Mouse (Mus musculus) urinary bladder, postnatal 25 days (tissue): ENCODE data around the gene Tbc1d22b.

Experiments
- DNase-seq: peaks from one replicate; pipeline ENCODE4 v3.0.0; 2022; ENCODE audit warnings: low spot score

The Tbc1d22b gene

DNA sequence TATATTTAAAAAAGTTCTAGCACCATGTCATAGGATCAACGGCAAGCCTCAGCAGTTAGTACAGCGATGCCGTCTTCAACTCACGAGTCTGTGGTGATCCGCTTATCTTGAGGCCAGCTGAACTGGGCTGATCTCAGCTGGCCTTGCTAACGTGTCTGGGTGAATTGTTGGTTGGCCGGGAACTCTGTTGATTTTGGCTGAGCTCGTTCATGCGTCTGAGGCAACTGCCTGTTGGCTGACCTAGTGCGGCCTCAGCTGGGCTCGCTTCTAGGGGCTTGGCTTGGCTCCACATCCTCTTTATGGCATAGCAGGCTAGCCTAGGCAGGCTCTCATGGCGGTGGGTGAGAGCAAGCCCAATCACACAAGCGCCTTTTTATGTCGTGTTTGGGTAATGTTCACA, 8.2 kb upstream of the Tbc1d22b start:
- peak; percentile 37 for DNase-seq

DNA sequence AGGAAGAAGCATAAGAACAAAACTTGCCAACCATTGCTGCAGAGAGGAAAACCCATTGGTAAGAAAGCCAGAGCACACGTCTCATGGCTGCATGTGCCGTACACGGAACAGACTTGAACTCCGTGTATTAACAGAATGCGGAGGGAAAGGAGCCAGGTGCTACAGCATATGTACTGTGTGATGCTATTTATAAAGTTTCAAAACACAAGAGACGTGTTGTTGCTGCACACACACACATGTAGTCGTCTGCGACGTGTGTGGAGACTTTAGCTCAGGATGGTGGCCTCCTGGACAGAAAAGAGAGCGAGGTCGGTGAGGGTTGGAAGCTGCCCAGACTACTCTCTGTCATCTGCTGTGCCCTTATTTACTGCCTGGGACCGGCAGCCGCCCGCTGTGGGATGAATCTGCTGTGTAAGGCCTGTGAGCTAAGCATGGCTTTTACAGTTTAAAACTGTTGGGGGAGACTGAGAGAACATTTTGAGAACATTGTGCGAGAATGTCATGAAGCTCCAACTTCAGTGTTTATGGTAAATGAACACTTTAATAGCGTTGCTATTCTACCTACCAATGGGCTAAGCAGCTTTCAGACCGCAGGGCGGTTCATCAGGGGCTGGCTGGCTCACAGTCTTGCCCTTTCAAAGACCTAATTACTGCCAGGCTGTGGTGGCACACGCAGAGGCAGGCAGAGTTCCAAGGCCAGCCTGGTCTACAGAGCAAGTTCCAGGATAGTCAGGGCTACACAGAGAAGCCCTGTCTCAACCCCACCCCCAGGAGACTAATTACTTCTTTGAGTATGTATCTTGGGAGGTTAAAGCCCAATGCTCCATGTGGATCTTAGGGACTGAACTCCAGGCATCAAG, 6.5 kb upstream of the Tbc1d22b start:
- DNase-seq = no peak

DNA sequence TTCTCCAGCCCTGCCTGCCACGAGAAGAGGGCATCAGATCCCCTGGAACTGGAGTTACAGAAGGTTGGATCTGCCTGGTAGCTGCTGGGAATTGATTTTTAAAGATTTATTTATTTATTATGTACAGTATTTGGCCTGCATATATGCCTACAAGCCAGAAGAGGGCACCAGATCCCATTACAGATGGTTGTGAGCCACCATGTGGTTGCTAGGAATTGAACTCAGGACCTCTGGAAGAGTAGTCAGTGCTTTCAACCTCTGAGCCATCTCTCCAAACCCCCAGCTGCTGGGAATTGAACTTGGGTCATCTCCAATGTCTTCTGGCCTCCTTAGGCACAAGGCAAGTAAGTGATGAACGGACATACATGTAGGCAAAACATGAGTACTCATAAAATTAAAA, 5.5 kb upstream of the Tbc1d22b start:
- no peak for DNase-seq

DNA sequence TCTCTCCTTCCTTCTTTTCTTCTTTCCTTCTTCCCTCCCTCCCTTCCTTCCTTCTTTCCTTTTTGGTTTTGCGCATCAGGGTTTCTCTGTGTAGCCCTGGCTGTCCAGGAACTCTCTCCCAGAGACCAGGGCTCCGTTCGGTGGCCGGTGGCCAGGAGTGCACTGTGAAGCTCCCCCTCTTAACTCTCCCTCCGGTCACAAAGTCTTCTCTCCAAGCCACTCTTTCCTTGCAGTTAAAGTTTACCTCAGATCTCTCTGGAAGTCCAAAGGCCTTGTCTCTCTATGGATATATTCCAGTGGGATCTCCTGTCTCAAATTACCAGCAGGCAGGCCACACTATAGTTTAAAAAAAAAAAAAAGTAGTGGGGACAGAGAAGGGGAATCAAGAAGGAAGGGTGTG, 4.3 kb upstream of the Tbc1d22b start:
- DNase-seq = no peak

DNA sequence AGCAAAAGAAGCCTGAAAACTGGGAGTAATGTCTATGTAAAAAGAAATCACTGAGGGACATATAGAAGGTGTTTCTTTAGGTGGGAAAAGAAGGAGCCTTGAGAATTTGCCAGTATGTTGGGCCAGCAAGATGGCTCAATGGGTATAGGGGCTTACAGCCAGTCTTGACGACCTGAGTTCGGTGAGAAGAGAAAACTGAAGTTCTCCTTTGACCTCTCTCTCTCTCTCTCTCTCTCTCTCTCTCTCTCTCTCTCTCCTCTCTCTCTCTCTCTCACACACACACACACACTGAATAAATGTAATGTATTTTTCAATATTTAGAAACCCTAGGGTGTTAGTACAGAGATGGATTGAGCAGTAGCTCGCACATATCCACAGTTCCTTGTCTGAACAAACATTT, 1.1 kb upstream of the Tbc1d22b start:
- DNase-seq = no peak

DNA sequence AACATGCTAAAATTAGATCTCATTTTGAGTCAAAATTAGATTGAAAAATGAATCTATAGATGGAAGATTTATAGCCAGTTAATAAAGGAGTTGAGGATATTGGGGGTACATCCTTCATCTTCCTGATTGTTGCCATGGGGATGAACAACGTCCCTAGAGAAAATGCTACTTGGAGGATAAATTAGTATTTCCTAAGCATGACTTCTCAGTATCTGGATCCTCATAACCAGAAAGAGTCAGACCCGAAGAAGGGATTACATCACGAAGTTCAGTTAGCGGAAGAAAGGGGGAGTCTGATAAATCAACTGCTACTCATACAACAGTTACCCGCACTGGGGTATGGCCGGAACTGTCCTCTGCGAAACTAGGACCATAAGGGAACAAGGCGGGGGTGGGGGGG, 591 bp upstream of the Tbc1d22b start:
- no peak for DNase-seq

DNA sequence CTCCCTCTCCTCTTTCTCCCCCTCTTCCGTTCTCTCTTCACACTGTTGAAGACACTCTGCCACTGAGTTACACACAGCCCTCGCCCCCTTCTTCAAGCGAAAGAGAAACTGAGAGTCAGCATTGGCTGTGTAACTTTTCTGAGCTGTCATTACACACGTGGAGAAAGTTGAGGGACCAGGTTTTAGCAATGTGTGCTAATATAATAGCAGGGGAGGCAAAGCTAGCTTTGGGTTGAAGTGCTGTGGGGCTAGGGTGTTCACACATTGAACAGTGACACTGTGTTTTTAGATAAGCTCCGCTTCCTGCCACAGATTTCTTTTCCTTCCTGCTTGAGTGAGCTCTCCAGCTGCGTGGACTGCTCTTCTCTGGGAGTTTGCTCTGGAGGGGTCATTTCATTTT, 1.4 kb downstream of the Tbc1d22b start:
- no peak for DNase-seq

DNA sequence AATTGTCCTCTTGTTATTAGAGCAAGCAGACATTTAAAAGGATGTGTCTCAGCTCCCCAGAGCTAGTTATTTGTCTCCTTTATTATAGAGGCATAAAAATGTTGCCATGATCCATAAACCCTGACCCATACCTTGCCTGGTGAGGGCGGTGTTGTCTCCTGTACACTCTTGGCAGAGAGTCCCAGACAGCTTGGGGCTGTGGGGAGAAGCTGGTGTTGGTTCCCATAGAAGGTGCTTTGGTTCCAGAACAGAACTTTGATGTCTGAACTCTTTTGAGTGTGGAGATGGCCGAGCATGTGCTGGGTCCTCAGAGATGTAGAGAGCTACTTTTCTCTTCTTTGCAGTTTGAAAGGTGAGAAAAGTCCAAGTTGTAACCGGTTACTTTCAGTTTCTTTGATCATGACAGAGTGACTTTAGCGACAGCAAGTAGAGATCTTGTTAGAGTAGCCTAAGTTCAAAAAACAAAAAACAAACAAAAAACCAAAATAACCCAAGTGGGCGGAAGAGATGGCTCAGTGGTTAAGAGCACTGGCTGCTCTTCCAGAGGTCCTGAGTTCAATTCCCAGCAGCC, 2.7 kb downstream of the Tbc1d22b start, which contains the start of gene Tmem217:
TSS of gene Tmem217 (minus strand) at position 224 of the 571 bp plus-strand sequence.
- no peak for DNase-seq

DNA sequence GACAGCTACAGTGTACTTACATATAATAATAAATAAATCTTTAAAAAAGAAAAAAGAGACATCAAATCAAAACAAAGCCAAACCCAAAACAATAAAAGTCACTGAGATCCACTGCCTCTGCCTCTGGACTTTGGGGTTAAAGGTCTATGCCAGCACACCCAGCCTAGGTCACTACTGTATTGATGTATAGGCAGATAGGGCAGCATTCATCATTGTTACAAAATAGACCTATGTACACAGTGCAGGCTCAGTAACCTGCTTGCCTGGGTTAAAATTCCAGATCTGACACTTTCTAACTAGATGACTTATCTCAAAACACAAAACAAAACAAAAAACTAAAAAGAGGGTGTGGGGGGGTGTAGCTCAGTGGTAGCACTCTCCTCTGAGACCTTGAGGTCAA, 4.6 kb downstream of the Tbc1d22b start:
- DNase-seq = no peak

DNA sequence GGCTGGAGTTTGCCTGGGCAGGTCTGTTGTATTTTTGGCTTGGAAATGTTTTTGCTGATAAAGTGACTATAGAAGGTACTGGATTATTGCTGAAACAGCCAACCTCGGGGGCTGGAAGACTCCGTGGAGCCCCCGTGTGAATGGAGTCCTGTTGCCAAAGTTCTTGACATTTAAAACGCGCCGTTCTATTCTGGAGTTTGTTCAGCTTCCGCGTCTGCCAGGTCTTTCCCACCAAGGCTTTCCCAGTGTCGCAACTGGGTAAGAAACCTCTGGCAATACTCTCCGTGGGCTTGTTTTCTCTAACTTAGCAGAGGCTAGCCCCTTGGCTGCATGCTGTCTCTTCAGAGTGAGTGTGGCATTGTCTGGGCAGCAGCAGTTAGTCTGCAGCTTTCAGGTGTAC, 6.9 kb downstream of the Tbc1d22b start:
- DNase-seq = no peak

DNA sequence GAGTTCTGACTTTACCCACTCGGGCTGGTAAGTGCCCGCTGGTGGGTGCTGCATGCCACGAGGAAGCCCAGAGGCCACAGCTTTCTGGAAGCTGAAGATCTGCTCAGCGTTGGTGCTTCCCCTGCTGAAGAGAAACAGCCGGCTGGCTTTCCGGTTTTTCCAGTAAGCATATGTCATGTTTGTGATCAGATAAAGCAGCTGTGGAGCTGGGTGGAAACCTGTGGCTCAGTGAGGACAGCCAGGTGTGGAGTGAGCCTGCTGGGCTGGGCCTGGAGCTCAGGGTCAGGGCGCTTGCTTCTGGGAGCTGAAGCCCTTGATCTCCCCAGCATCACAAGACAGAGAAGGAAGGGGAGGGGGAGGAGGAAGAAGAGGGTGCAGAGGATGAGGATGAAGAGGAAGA, 7.3 kb downstream of the Tbc1d22b start:
- DNase-seq = no peak

DNA sequence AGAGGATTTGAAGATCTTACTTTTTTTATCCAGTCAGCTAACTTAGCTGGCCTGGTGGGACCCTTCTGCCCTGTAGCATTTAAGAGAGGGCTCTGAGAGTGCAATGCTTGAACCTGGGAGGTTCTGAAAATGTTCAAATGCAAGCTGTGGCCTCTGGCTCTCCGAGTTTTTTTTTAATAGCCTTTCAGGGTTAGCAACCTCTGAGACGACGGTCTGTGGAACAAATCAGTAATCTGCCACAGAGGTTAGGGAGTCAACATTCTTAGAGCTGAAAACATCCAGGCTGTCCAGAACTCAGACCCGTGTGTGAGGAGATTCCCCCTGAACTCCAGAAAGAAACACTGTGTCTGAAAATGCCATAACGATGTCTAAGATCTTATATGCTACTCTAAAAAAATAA, 8.9 kb downstream of the Tbc1d22b start:
- no peak for DNase-seq

DNA sequence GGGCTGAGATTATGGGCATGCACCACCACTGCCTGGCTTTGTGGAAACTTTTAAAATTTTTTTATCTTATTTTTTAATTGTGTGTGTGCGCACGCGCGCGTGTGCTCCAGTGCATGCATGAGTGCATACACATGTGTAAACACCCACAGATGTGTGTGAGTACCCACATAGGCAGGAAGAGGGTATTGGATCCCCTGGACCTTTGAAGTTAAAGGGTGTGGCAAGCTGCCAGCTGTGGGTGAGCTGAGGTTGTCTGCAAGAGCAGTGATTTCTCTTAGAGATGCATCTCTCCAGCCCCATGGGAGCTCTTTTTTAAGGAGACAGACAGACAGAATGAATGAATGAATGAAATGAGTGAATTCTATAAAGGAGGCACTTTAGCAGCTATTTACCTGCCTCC, 15.9 kb downstream of the Tbc1d22b start:
- no peak for DNase-seq

DNA sequence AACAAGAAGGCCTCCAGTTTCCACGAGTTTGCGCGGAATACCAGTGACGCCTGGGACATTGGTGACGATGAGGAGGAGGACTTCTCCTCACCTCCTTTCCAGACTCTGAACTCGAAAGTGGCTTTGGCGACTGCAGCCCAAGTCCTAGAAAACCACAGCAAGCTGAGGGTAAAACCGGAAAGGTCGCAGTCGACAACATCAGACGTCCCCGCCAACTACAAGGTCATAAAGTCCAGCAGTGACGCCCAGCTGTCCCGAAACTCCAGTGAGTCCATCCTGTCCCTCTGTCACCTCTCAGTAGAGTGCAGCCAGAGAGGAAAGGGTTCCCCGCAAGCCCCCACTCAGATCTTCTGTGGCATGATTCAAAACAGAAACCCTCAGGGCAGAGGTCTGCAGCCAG, 18.9 kb downstream of the Tbc1d22b start:
- no peak for DNase-seq

DNA sequence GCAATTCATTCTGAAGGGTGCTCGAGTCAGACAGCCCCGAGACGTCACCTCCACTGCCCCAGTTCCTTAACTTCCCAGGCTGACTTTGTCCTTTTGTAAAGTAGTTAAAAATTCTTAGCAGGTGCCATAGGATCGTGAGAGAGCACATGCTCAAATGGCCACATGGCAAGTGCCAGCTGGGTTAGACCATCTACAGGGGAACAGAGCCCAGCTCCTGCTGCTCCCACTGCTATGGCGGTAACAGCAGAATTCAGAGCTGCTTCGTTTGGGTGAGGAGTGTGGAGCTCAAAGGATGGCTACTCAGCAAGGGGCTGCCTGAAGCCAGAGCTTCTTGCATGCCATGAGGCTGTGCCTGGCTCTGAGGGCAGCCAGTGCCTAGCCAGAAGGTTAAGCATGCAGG, 20.2 kb downstream of the Tbc1d22b start:
- DNase-seq = no peak

DNA sequence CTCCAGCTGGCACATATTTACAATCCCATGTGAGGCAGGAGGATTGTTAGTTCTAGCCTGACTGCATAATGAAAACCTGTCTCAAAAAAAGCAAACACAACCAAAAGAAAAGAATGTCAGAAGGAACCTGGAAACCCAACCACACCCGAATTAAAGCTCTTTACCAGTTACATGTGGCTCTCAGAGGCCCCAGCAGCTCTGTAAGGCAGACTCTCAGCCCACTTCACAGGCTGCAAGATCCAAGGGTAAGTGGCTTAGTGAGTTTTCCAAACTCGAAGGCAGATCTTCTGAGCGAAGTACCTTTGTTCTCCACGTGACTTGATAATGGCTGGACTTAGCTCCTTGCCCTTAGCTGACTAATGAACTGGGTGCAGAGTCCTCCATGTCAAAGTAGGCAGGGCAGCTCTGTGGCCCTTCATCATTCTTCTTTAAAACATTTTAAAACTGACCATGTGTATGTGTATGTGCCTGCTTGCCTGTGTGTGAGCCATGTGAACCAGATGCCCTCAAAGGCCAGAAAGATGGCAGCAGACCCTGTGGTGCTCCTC, 30.1 kb downstream of the Tbc1d22b start:
- DNase-seq = no peak

DNA sequence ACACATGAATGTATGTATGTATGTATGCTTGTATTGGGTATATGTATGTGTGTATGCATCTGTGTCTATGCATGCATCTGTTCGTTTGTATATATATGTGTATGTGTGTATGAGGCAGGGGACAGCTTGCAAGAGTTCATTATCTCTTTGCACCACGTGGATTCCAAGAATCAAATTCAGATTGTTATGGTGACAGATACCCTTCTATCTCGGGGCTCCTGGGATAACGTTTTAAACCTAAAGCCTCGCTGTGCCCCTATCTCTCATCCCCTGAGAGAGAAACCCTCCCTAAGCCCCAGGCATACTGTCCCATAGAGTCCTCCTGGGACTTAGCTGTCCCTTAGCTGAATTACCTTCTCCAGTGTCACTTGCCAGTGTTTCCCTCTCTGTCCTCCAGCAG, 34.0 kb downstream of the Tbc1d22b start:
- no peak for DNase-seq

DNA sequence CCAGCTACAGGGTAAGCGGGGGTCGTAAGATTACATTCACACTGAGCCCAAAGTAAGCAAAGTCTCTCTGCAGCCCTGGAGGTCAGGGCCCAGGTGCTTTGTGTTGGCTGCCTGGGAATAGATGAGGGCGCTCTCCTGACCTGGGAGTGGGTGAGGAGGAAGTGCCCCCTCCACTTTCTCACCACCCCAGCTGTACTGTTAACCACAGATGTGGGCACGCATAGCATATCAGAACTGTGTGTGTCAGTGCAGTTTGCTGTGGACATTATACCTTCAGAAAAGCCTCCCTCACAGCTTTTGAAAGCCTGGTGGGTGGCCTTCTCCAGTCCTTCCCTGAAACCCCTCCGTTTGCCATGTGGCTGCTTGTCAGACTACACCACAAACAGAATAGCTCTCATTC, 34.7 kb downstream of the Tbc1d22b start:
- DNase-seq = no peak

DNA sequence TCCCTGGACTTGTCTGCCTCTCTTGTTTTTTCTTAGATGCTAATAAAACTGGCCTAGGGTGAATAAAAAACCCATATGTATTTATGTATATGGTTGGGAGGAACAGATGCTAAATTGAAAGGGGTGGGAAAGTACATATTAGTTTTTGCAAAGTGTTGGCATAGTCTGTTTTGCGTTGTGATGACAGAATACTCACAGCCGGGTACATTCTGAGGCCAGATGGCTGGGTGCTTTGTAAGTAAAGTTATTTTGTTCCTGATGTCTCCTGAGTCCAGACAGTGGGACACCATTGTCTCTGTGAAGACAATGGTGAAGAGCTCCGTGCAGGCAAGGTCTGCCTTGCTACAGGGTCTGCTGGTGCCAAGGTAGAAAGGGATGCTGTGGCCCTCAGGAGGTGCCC, 35.2 kb downstream of the Tbc1d22b start:
- no peak for DNase-seq

DNA sequence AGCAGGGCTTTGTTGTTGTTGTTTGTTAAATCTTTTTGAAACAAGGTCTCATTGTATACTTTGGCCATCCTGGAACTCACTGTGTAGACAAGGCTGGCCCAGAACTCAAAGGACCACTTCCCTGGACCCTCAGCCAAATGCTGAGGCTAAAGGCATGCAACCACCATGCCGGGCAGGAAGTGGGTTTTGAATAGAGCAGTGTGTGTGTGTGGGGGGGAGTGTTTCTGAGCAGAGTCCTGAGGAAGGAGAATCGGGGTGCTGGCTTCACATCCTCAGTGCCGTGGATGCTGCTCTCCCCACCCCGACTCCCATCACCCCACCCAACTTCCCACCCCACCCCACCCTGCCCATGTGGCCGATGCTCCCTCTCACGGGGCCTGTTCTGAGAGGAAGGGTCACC, 35.9 kb downstream of the Tbc1d22b start:
- DNase-seq = no peak

DNA sequence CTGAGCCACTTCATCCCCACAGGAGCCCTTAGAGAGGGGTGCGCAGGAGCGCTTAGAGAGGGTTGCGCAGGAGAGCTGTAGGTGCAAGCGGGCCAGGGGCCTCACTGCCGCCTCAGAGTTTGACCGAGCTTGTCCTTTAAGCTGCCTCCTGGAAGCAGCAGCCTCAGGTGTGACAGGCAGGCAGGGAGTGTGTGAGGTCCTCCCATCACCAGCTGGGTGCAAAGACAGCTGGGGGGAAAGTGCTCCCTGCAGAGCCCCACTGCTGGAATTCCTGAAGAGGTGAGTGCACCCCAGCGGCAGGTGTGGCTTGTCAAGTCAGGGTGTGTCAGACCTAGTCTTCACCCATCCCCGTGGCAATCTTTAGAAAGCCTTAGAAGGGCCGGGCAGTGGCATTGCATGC, 37.3 kb downstream of the Tbc1d22b start:
- DNase-seq = no peak

DNA sequence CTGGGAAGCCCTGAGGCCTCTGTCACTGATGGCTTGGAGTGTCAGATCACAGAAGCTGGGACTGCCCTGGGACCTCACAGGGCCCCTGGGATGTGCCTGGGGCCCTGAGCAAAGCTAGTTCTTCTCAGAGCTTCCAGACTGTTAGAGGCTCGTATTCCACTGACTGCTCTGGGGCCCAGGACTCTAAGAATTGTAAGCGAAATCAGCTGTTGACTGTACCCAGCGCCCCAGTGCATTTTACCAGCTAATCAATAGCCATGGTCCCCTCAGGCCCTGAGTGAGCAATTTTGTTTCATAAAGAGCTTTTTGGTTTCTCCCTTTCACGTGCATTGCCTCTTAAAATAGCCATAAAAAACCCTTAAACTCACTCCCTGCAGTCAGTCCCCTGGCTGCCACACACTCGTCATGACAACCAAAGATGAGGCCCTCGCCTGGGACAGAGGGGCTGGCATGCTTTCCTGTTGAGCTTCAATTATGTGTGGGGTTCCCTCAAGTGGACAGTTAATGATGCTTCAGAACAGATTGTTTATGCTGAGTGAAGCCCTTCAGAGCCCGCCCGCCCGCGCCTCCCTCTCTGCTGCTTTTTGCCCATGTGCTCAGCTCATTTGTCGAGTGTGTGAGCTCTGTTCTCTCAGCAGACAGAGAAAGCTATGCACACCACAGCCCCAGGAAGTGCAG, 39.8 kb downstream of the Tbc1d22b start:
- DNase-seq = no peak
